Mouse (Mus musculus) midbrain, embryonic 11.5 days (tissue): ENCODE results near the gene Perp. TPM values are rescaled to one million over a fixed set of nuclear protein-coding genes. Genes with fewer than 3 reads are reported as not detected.

Experiments
- ATAC-seq: fragments of 200-750 bp; cut with Nextera tagmentation; 2 replicates; pipeline ENCODE4 v1.8.0; 2017; ENCODE audit warnings: moderate TSS enrichment, moderate library complexity; ENCODE audit not compliant: low FRiP score
- DNase-seq: peaks from one replicate; pipeline ENCODE4 v3.0.0; 2015; ENCODE audit warnings: low spot score; ENCODE audit errors: missing footprints
- H3K27ac ChIP-seq: fragments of 300-500 bp; sonication (generic); 2 replicates; pipeline ENCODE4 v1.5.1; 2014; ENCODE audit warnings: low read depth, low read length
- H3K27me3 ChIP-seq: fragments of 300-500 bp; sonication (generic); 2 replicates; pipeline ENCODE4 v1.6.1; 2014; ENCODE audit warnings: mild to moderate bottlenecking, low read length, moderate library complexity, mixed read lengths; ENCODE audit not compliant: control insufficient read depth, insufficient read depth
- H3K36me3 ChIP-seq: fragments of 300-500 bp; sonication (generic); 2 replicates; pipeline ENCODE4 v1.6.1; 2014; ENCODE audit warnings: mild to moderate bottlenecking, low read length, moderate library complexity, mixed read lengths; ENCODE audit not compliant: control insufficient read depth, insufficient read depth
- H3K4me1 ChIP-seq: fragments of 300-500 bp; sonication (generic); 2 replicates; pipeline ENCODE4 v1.6.1; 2014; ENCODE audit warnings: low read length; ENCODE audit not compliant: control insufficient read depth, insufficient read depth
- H3K4me2 ChIP-seq: fragments of 300-500 bp; sonication (generic); 2 replicates; pipeline ENCODE4 v1.6.1; 2014; ENCODE audit warnings: mild to moderate bottlenecking, moderate library complexity
- H3K4me3 ChIP-seq: fragments of 300-500 bp; sonication (generic); 2 replicates; pipeline ENCODE4 v1.5.1; 2014; ENCODE audit warnings: low read depth, low read length
- H3K9ac ChIP-seq: fragments of 300-500 bp; sonication (generic); 2 replicates; pipeline ENCODE4 v1.6.1; 2014; ENCODE audit warnings: low read length
- H3K9me3 ChIP-seq: fragments of 300-500 bp; sonication (generic); 2 replicates; pipeline ENCODE4 v1.6.1; 2016; ENCODE audit warnings: low read length; ENCODE audit not compliant: control insufficient read depth
- WGBS: fragments of 180-500 bp; shearing (Covaris S2); extraction: QIAGEN DNeasy Blood & Tissue Kit; methylation state at CpG from one replicate; pipeline ENCODE4 v1.1.7; 2014; 5-methylcytosine and 5-hydroxymethylcytosine counted together
- polyA plus RNA-seq: library from polyadenylated mRNA; unstranded; fragments of >200 nt; fragmentation: Nextera tagmentation; extraction: Ambion mirVana; gene quantifications from 2 replicates; pipeline ENCODE4 v1.2.1, GENCODE M21; 2014

Perp gene
- polyA plus RNA-seq, 1 experiment from 2014 or later: 6.1 TPM

DNA sequence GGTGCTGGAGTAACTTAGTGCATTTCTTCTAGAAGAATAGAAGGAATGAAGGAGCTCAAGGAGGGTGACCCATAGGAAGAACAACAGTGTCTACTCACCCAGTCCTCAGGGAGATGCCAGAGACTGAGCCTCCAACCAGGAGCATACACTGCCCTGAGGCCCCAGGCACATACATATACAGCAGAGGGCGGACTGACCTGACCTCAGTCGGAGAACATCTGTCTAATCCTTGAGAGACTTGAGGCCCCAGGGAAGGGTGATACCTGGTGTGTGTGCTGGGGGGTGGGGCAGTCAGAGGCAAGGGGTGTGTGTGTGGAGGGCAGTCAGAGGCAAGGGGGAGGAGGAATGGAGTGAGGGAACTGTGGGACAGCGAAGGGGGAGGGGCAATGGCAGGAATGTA lies 14.8 kb downstream of the Perp start:
- Histone ChIP-seq H3K9ac (no peak overlapping the region), H3K36me3 (no peaks in the 10 kb centered on the region), H3K27ac (no peak overlapping the region), H3K27me3 (no peaks in the 10 kb centered on the region), H3K9me3 (no peaks in the 10 kb centered on the region), H3K4me2 (no peak overlapping the region), H3K4me1 (no peaks in the 10 kb centered on the region), H3K4me3 (no peak overlapping the region)
- ATAC-seq (peak; percentile 55; the same call in 1 of the 2 replicates), DNase-seq (no peak)
- WGBS: 76% methylated on average over 3 of the region's 3 CpGs

GRCm38 (mm10) chr10:18860119-18860824 lies 15.5 kb downstream of the Perp start:
- no peaks in the 10 kb centered on the region for H3K27me3 ChIP-seq
- 64% methylated on average over 5 of the region's 5 CpGs for WGBS
- H3K4me3 ChIP-seq: no peak overlapping the region

DNA sequence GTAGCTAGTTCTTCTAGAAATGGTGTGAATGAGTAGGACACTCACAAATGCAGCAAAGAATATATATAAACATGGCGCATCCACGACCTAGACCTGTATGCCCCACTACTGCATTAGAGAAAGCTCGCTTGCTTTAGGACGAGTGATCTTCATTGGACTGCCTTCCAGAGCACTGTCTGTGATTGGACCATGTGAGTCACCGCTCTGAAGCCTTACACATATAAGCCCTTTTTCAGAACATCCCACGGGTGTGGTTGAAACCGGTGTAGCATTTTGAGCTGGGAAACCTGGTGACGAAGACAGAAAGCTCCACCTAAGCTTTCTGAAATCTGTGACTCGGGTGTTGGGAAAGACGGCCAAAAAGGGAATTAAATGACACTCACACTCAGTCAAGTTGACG lies 16.0 kb downstream of the Perp start:
- no peak overlapping the region for H3K4me2 ChIP-seq
- WGBS: 90% methylated on average over 11 of the region's 11 CpGs
- ATAC-seq: no peak

More at GRCm38 (mm10) chr10:18860119-18860824, 15.5 kb downstream of the Perp start:
- H3K4me1 ChIP-seq: no peaks in the 10 kb centered on the region
- no peaks in the 10 kb centered on the region for H3K9me3 ChIP-seq
- no peak for DNase-seq
- no peak overlapping the region for H3K4me2 ChIP-seq
- no peak for ATAC-seq
- no peak overlapping the region for H3K9ac ChIP-seq
- H3K27ac ChIP-seq: no peak overlapping the region
- no peaks in the 10 kb centered on the region for H3K36me3 ChIP-seq

GRCm38 (mm10) chr10:18861418-18861817 lies 16.6 kb downstream of the Perp start:
- Histone ChIP-seq H3K4me2 (no peak overlapping the region), H3K4me3 (no peak overlapping the region), H3K9ac (no peak overlapping the region), H3K4me1 (no peaks in the 10 kb centered on the region), H3K36me3 (no peaks in the 10 kb centered on the region), H3K27ac (no peak overlapping the region), H3K27me3 (no peaks in the 10 kb centered on the region), H3K9me3 (no peaks in the 10 kb centered on the region)
- ATAC-seq: no peak
- 83% methylated on average over 4 of the region's 4 CpGs for WGBS
- DNase-seq: no peak

More for the DNA sequence above, 16.0 kb downstream of the Perp start:
- no peaks in the 10 kb centered on the region for H3K36me3 ChIP-seq
- H3K27ac ChIP-seq: no peak overlapping the region
- no peaks in the 10 kb centered on the region for H3K9me3 ChIP-seq
- no peak overlapping the region for H3K9ac ChIP-seq
- DNase-seq: no peak
- no peaks in the 10 kb centered on the region for H3K4me1 ChIP-seq
- no peaks in the 10 kb centered on the region for H3K27me3 ChIP-seq
- H3K4me3 ChIP-seq: no peak overlapping the region

GRCm38 (mm10) chr10:18863332-18863731 lies 18.5 kb downstream of the Perp start:
- WGBS: 71% methylated on average over 4 of the region's 4 CpGs

GRCm38 (mm10) chr10:18864753-18865152 lies 19.9 kb downstream of the Perp start:
- Histone ChIP-seq H3K9ac (no peak overlapping the region), H3K4me1 (no peaks in the 10 kb centered on the region), H3K4me2 (no peak overlapping the region), H3K36me3 (no peaks in the 10 kb centered on the region), H3K27ac (no peak overlapping the region), H3K27me3 (no peaks in the 10 kb centered on the region), H3K9me3 (no peaks in the 10 kb centered on the region), H3K4me3 (no peak overlapping the region)
- no peak for DNase-seq
- no peak for ATAC-seq
- 54% methylated on average over 5 of the region's 5 CpGs for WGBS

More at GRCm38 (mm10) chr10:18863332-18863731, 18.5 kb downstream of the Perp start:
- Histone ChIP-seq H3K4me3 (no peak overlapping the region), H3K27me3 (no peaks in the 10 kb centered on the region), H3K4me1 (no peaks in the 10 kb centered on the region), H3K9me3 (no peaks in the 10 kb centered on the region), H3K4me2 (no peak overlapping the region), H3K36me3 (no peaks in the 10 kb centered on the region), H3K9ac (no peak overlapping the region), H3K27ac (no peak overlapping the region)
- ATAC-seq (no peak), DNase-seq (no peak)

DNA sequence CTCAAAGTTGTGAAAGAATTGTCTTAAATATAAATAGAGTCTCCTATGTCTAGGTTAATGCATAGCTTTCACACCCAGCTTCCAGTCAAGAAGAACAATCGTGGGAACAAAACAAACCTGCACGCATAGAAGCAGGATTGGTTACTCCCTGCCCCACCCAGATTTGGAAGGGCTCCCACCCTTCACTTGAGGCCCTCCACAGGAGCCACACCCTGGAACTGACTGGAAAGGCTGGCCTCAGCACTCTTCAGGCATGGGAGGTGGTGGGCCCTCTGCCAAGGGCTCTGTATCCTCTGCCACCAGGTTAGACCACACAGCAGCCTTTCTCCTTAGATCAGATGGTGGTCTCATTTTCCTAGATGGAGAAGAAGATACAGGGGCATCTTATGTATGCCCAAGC lies 26.2 kb downstream of the Perp start:
- Histone ChIP-seq H3K27ac (no peak overlapping the region), H3K36me3 (no peaks in the 10 kb centered on the region), H3K4me3 (no peak overlapping the region), H3K4me2 (no peak overlapping the region), H3K9ac (no peak overlapping the region), H3K27me3 (no peaks in the 10 kb centered on the region), H3K4me1 (no peaks in the 10 kb centered on the region), H3K9me3 (no peaks in the 10 kb centered on the region)
- DNase-seq (no peak), ATAC-seq (no peak)
- WGBS: 88% methylated on average over 2 of the region's 2 CpGs

- Histone ChIP-seq H3K9ac (no peak overlapping the region), H3K4me2 (no peak overlapping the region), H3K9me3 (no peaks in the 10 kb centered on the region), H3K27me3 (no peaks in the 10 kb centered on the region), H3K4me1 (no peaks in the 10 kb centered on the region), H3K27ac (no peak overlapping the region), H3K36me3 (no peaks in the 10 kb centered on the region), H3K4me3 (no peak overlapping the region)
- WGBS: 47% methylated on average over 1 of the region's 1 CpGs
- ATAC-seq (no peak), DNase-seq (no peak)
Measured at GRCm38 (mm10) chr10:18876211-18876610, 31.4 kb downstream of the Perp start.

DNA sequence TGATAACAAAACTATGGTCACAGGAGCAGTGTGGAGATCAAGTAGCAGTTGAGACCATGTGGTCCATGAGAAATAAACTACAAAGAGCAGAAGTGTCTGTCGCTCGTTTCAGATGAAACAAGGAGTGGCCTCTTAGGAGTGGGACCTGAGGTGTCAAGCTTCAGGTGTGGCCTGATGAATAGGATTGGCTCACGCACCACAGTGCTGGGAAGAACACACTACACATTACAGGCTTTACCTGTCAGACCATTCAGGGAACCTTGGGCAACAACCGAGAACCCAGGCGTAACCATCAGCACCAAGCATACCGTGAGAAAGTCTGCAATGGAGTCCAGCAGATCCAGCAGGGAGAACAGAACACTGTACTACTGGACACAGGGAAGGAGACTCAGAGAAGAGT lies 33.3 kb downstream of the Perp start:
- no peaks in the 10 kb centered on the region for H3K4me1 ChIP-seq
- no peak for DNase-seq
- ATAC-seq: no peak
- H3K9me3 ChIP-seq: no peaks in the 10 kb centered on the region
- H3K9ac ChIP-seq: no peak overlapping the region
- WGBS: 85% methylated on average over 6 of the region's 6 CpGs
- no peak overlapping the region for H3K4me2 ChIP-seq
- no peaks in the 10 kb centered on the region for H3K36me3 ChIP-seq
- H3K4me3 ChIP-seq: no peak overlapping the region
- no peaks in the 10 kb centered on the region for H3K27me3 ChIP-seq
- no peak overlapping the region for H3K27ac ChIP-seq
